Mouse (Mus musculus) hindbrain, embryonic 12.5 days (tissue): ENCODE measurements at regions not wholly inside any gene's neighbourhood (a gene's known extent, or its start where the extent isn't known, plus 50 kb on each side); places are given as distances from the start of the nearest gene placed in this dataset.

ENCODE experiments used
- ATAC-seq: fragments of 200-750 bp; cut with Nextera tagmentation; 2 replicates; pipeline ENCODE4 v1.8.0; 2017; ENCODE audit warnings: moderate TSS enrichment; ENCODE audit not compliant: low FRiP score
- H3K27ac ChIP-seq: fragments of 300-500 bp; sonication (generic); 2 replicates; pipeline ENCODE4 v1.5.1; 2016; ENCODE audit warnings: mild to moderate bottlenecking
- H3K27me3 ChIP-seq: fragments of 300-500 bp; sonication (generic); 2 replicates; pipeline ENCODE4 v1.6.1; 2016; ENCODE audit warnings: mild to moderate bottlenecking
- H3K36me3 ChIP-seq: fragments of 300-500 bp; sonication (generic); 2 replicates; pipeline ENCODE4 v1.6.1; 2016; ENCODE audit warnings: mild to moderate bottlenecking
- H3K4me1 ChIP-seq: fragments of 300-500 bp; sonication (generic); 2 replicates; pipeline ENCODE4 v1.6.1; 2016
- H3K4me2 ChIP-seq: fragments of 300-500 bp; sonication (generic); replicated peaks from 2 replicates; pipeline ENCODE4 v1.6.1; 2016; ENCODE audit warnings: mild to moderate bottlenecking
- H3K4me3 ChIP-seq: fragments of 300-500 bp; sonication (generic); 2 replicates; pipeline ENCODE4 v1.5.1; 2016; ENCODE audit warnings: mild to moderate bottlenecking
- H3K9ac ChIP-seq: fragments of 300-500 bp; sonication (generic); 2 replicates; pipeline ENCODE4 v1.6.1; 2016; ENCODE audit warnings: mild to moderate bottlenecking, moderate library complexity
- H3K9me3 ChIP-seq: fragments of 300-500 bp; sonication (generic); replicated peaks from 2 replicates; pipeline ENCODE4 v1.6.1; 2016; ENCODE audit warnings: mild to moderate bottlenecking
- WGBS: fragments of 180-500 bp; shearing (Covaris S2); methylation state at CpG from one replicate; pipeline ENCODE4 v1.1.7; 2016; 5-methylcytosine and 5-hydroxymethylcytosine counted together

- H3K36me3 ChIP-seq, result no peaks in the 10 kb centered on the region
- ATAC-seq, result no peak
- no peak overlapping the region for H3K4me2 ChIP-seq
- H3K4me1 ChIP-seq, result peaks cover 36% of the 10 kb centered on the region
- no peak overlapping the region for H3K4me3 ChIP-seq
- H3K27ac ChIP-seq, result no peak overlapping the region
- 75% methylated on average over 7 of the region's 7 CpGs for WGBS
- no peak overlapping the region for H3K9ac ChIP-seq
- no peaks in the 10 kb centered on the region for H3K27me3 ChIP-seq
- no peaks in the 10 kb centered on the region for H3K9me3 ChIP-seq
Measured at GRCm38 (mm10) chr17:83960821-83961220, 113.1 kb upstream of the Haao start.

- no peak for ATAC-seq
- Histone ChIP-seq H3K4me3 (no peak overlapping the region), H3K27ac (no peak overlapping the region), H3K27me3 (no peaks in the 10 kb centered on the region), H3K36me3 (no peaks in the 10 kb centered on the region), H3K4me2 (no peak overlapping the region), H3K9ac (no peak overlapping the region), H3K4me1 (peaks cover 42% of the 10 kb centered on the region), H3K9me3 (no peaks in the 10 kb centered on the region)
- WGBS, result 66% methylated on average over 3 of the region's 3 CpGs
Measured at GRCm38 (mm10) chr17:83960158-83960557, 112.4 kb upstream of the Haao start.

GRCm38 (mm10) chr17:83959159-83959848, 111.5 kb upstream of the Haao start:
- Histone ChIP-seq H3K4me1 (peaks cover 48% of the 10 kb centered on the region), H3K27me3 (no peaks in the 10 kb centered on the region), H3K9ac (no peak overlapping the region), H3K27ac (no peak overlapping the region), H3K4me3 (no peak overlapping the region), H3K36me3 (no peaks in the 10 kb centered on the region), H3K4me2 (no peak overlapping the region), H3K9me3 (no peaks in the 10 kb centered on the region)
- WGBS, result 35% methylated on average over 9 of the region's 9 CpGs
- ATAC-seq, result no peak

GRCm38 (mm10) chr17:83958706-83959105, 110.9 kb upstream of the Haao start:
- no peak for ATAC-seq
- Histone ChIP-seq H3K4me3 (no peak overlapping the region), H3K4me2 (no peak overlapping the region), H3K9ac (no peak overlapping the region), H3K27me3 (no peaks in the 10 kb centered on the region), H3K4me1 (peaks cover 54% of the 10 kb centered on the region), H3K36me3 (no peaks in the 10 kb centered on the region), H3K27ac (no peak overlapping the region), H3K9me3 (no peaks in the 10 kb centered on the region)
- WGBS, result 86% methylated on average over 3 of the region's 3 CpGs

GRCm38 (mm10) chr17:83957661-83958540, 110.1 kb upstream of the Haao start:
- Histone ChIP-seq H3K9ac (no peak overlapping the region), H3K4me1 (peaks cover 58% of the 10 kb centered on the region), H3K36me3 (no peaks in the 10 kb centered on the region), H3K4me3 (no peak overlapping the region), H3K9me3 (no peaks in the 10 kb centered on the region), H3K27me3 (no peaks in the 10 kb centered on the region), H3K4me2 (no peak overlapping the region), H3K27ac (no peak overlapping the region)
- ATAC-seq, result no peak
- WGBS, result 69% methylated on average over 10 of the region's 12 CpGs

- H3K27ac ChIP-seq, result 0 out of 2 replicates have a peak overlapping the region, but pooled peaks have one; percentile 24
- peaks cover 54% of the 10 kb centered on the region for H3K4me1 ChIP-seq
- H3K4me2 ChIP-seq, result no peak overlapping the region
- H3K36me3 ChIP-seq, result no peaks in the 10 kb centered on the region
- no peaks in the 10 kb centered on the region for H3K9me3 ChIP-seq
- 44% methylated on average over 12 of the region's 12 CpGs for WGBS
- no peaks in the 10 kb centered on the region for H3K27me3 ChIP-seq
- H3K4me3 ChIP-seq, result no peak overlapping the region
- H3K9ac ChIP-seq, result no peak overlapping the region
- no peak for ATAC-seq
Measured at GRCm38 (mm10) chr17:83956821-83957565, 109.2 kb upstream of the Haao start.

- WGBS, result 57% methylated on average over 5 of the region's 5 CpGs
- Histone ChIP-seq H3K9ac (no peak overlapping the region), H3K4me3 (no peak overlapping the region), H3K27ac (peak overlapping the region; percentile 88), H3K36me3 (no peaks in the 10 kb centered on the region), H3K4me1 (peaks cover 55% of the 10 kb centered on the region), H3K9me3 (no peaks in the 10 kb centered on the region), H3K27me3 (no peaks in the 10 kb centered on the region), H3K4me2 (no peak overlapping the region)
- no peak for ATAC-seq
Measured at GRCm38 (mm10) chr17:83955978-83956377, 108.2 kb upstream of the Haao start.

GRCm38 (mm10) chr17:83955058-83955697, 107.4 kb upstream of the Haao start:
- Histone ChIP-seq H3K36me3 (no peaks in the 10 kb centered on the region), H3K9me3 (no peaks in the 10 kb centered on the region), H3K4me1 (peaks cover 58% of the 10 kb centered on the region), H3K27ac (peak overlapping the region; percentile 88), H3K4me3 (no peak overlapping the region), H3K27me3 (no peaks in the 10 kb centered on the region), H3K4me2 (no peak overlapping the region), H3K9ac (no peak overlapping the region)
- 52% methylated on average over 10 of the region's 10 CpGs for WGBS
- ATAC-seq, result no peak; the same call in 1 of the 2 replicates

- no peaks in the 10 kb centered on the region for H3K9me3 ChIP-seq
- H3K9ac ChIP-seq, result peak overlapping the region; percentile 1; the same call in 1 of the 2 replicates
- H3K27me3 ChIP-seq, result no peaks in the 10 kb centered on the region
- WGBS, result 4% methylated on average over 16 of the region's 16 CpGs
- H3K4me3 ChIP-seq, result no peak overlapping the region
- H3K4me1 ChIP-seq, result peaks cover 58% of the 10 kb centered on the region
- peak; percentile 88 for ATAC-seq
- H3K27ac ChIP-seq, result peak overlapping the region; percentile 88
- H3K4me2 ChIP-seq, result no peak overlapping the region
- H3K36me3 ChIP-seq, result no peaks in the 10 kb centered on the region
Measured at GRCm38 (mm10) chr17:83954291-83955057, 106.7 kb upstream of the Haao start.

GRCm38 (mm10) chr17:83953656-83954055, 105.9 kb upstream of the Haao start:
- H3K4me2 ChIP-seq, result no peak overlapping the region
- H3K27ac ChIP-seq, result peak overlapping the region; percentile 88
- no peak overlapping the region for H3K4me3 ChIP-seq
- no peak for ATAC-seq
- H3K4me1 ChIP-seq, result peaks cover 52% of the 10 kb centered on the region
- no peaks in the 10 kb centered on the region for H3K36me3 ChIP-seq
- no peaks in the 10 kb centered on the region for H3K27me3 ChIP-seq
- WGBS, result 37% methylated on average over 7 of the region's 7 CpGs
- H3K9ac ChIP-seq, result no peak overlapping the region; the same call in 1 of the 2 replicates
- H3K9me3 ChIP-seq, result no peaks in the 10 kb centered on the region

- no peak for ATAC-seq
- Histone ChIP-seq H3K4me2 (no peak overlapping the region), H3K4me3 (no peak overlapping the region), H3K36me3 (no peaks in the 10 kb centered on the region), H3K9ac (no peak overlapping the region), H3K27ac (no peak overlapping the region), H3K4me1 (peaks cover 11% of the 10 kb centered on the region), H3K27me3 (no peaks in the 10 kb centered on the region), H3K9me3 (no peaks in the 10 kb centered on the region)
- WGBS, result 40% methylated on average over 4 of the region's 4 CpGs
Measured at GRCm38 (mm10) chr17:83946718-83947117, 99.0 kb upstream of the Haao start.
